Comparison of ENCODE assay signal across 15 mouse cellular contexts in genomic region chr6:48696830-48697554, GRCm38 (mm10). TPM values are rescaled to one million over a fixed set of nuclear protein-coding genes. Genes with fewer than 3 reads are reported as not detected.
DNase-seq lines count a peak whose midpoint lies in the region; ATAC-seq and TF ChIP-seq lines count a peak whose summit lies in the region.
"Had no signal": no experiment of that assay in that cellular context is flagged by ENCODE, and none has a peak within 500 bp of the region (broad histone marks: within the 10 kb centered on the region; RNA-seq: fewer than 3 reads in every experiment).

No protein-coding gene starts in this region.

- no peaks in the 10 kb centered on the region for H3K27me3 ChIP-seq in heart, embryonic 15.5 days
- no peaks in the 10 kb centered on the region for H3K27me3 ChIP-seq in liver, postnatal 0 days (ENCODE audit: insufficient read depth, low read length)
- H3K27me3 ChIP-seq: forebrain, embryonic 15.5 days; liver, embryonic 13.5 days; neural tube, embryonic 15.5 days had no signal

- no peak for TF ChIP-seq EP300 in liver, postnatal 0 days (IDR thresholded peaks at IDR 0.05; ENCODE audit: low read depth)

- no peaks in the 10 kb centered on the region for H3K9me3 ChIP-seq in heart, embryonic 15.5 days (replicated peaks)
- H3K9me3 ChIP-seq in liver, postnatal 0 days (ENCODE audit: low read length): no peaks in the 10 kb centered on the region
- H3K9me3 ChIP-seq: forebrain, embryonic 15.5 days; liver, embryonic 13.5 days; neural tube, embryonic 15.5 days had no signal

- H3K4me1 ChIP-seq in heart, embryonic 15.5 days (replicated peaks): no peaks in the 10 kb centered on the region
- H3K4me1 ChIP-seq in liver, postnatal 0 days (ENCODE audit: insufficient read depth): peaks cover 14% of the 10 kb centered on the region; the same call in 1 of the 2 replicates
- H3K4me1 ChIP-seq: forebrain, embryonic 15.5 days; liver, embryonic 13.5 days; neural tube, embryonic 15.5 days had no signal

- H3K36me3 ChIP-seq in heart, embryonic 15.5 days: no peaks in the 10 kb centered on the region
- no peaks in the 10 kb centered on the region for H3K36me3 ChIP-seq in liver, postnatal 0 days (replicated peaks; ENCODE audit: insufficient read depth, low read length)
- H3K36me3 ChIP-seq: forebrain, embryonic 15.5 days; liver, embryonic 13.5 days; neural tube, embryonic 15.5 days had no signal

- no peak overlapping the region for H3K4me2 ChIP-seq in heart, embryonic 15.5 days
- no peak overlapping the region for H3K4me2 ChIP-seq in liver, postnatal 0 days (ENCODE audit: low read depth, low read length)
- H3K4me2 ChIP-seq: forebrain, embryonic 15.5 days; liver, embryonic 13.5 days; neural tube, embryonic 15.5 days had no signal

- H3K4me3 ChIP-seq in heart, embryonic 15.5 days: no peak overlapping the region
- no peak overlapping the region for H3K4me3 ChIP-seq in liver, postnatal 0 days (ENCODE audit: low read depth, low read length)
- H3K4me3 ChIP-seq: forebrain, embryonic 15.5 days; liver, embryonic 13.5 days; megakaryocyte, embryonic 14.5 days; neural tube, embryonic 15.5 days had no signal

- no peak for DNase-seq in heart, postnatal 4 days
- DNase-seq in liver, postnatal 0 days: peak; percentile 4
- no peak for DNase-seq in liver
- DNase-seq in induced T-regulatory cell, adult 2 months (ENCODE audit: low read depth): peak; percentile 82
- DNase-seq in yolk sac, embryonic 10.5 days (ENCODE audit: low spot score): no peak
- DNase-seq: cerebellum, adult 11-12 months; kidney, adult 11 months; liver, embryonic 13.5 days had no signal

- peak overlapping the region; percentile 45; the same call in 1 of the 2 replicates for H3K27ac ChIP-seq in heart, embryonic 15.5 days
- H3K27ac ChIP-seq in liver, postnatal 0 days (ENCODE audit: low read depth): peak overlapping the region; percentile 24; the same call in 1 of the 2 replicates
- H3K27ac ChIP-seq: forebrain, embryonic 15.5 days; liver, embryonic 13.5 days; neural tube, embryonic 15.5 days had no signal

- WGBS in heart, embryonic 15.5 days: 80% methylated on average over 4 of the region's 4 CpGs
- WGBS in liver, postnatal 0 days (ENCODE audit: insufficient replicate concordance): 83% methylated on average over 4 of the region's 4 CpGs

- no peak for TF ChIP-seq CTCF in liver, postnatal 0 days (IDR thresholded peaks at IDR 0.05; ENCODE audit: low read depth)

- ATAC-seq in heart, embryonic 15.5 days (replicated peaks; ENCODE audit: insufficient number of reproducible peaks, insufficient read depth, low FRiP score, low read depth): no peak
- ATAC-seq in liver, postnatal 0 days: no peak
- ATAC-seq in CD4-positive, CD25-positive, alpha-beta regulatory T cell, adult 4 months: peak; percentile 46
- ATAC-seq: forebrain, embryonic 15.5 days had no signal

- no peak overlapping the region for H3K9ac ChIP-seq in heart, embryonic 15.5 days
- H3K9ac ChIP-seq in liver, postnatal 0 days (replicated peaks): no peak overlapping the region
- H3K9ac ChIP-seq: forebrain, embryonic 15.5 days; liver, embryonic 13.5 days; neural tube, embryonic 15.5 days had no signal

RNA-seq across cellular contexts. Expression of gene Gimap6, which starts 11.0 kb away (rescaled TPM):
- 32.3 and 35.6 TPM in 2 replicates for polyA plus RNA-seq in heart, embryonic 15.5 days (2015; fragmentation: Nextera tagmentation; extraction: Ambion mirVana)
- 10 to 100 TPM; 62.2 to 64.7 TPM for total RNA-seq in heart, postnatal 4 days (2021)
- polyA plus RNA-seq in liver, postnatal 0 days (2015; fragmentation: Nextera tagmentation; extraction: Ambion mirVana): 12.2 and 12.5 TPM in 2 replicates
- polyA plus RNA-seq in CD4-positive, CD25-positive, alpha-beta regulatory T cell, adult 4 months (2017; shearing (Covaris generic)): 1,000 to 10,000 TPM; 1,247 to 1,551 TPM

RNA-seq across cellular contexts. Expression of gene Gimap4, which starts 12.6 kb away (rescaled TPM):
- 23.5 and 27.1 TPM in 2 replicates for polyA plus RNA-seq in heart, embryonic 15.5 days (2015; fragmentation: Nextera tagmentation; extraction: Ambion mirVana)
- 10 to 100 TPM; 41.2 to 50.1 TPM for total RNA-seq in heart, postnatal 4 days (2021)
- 13.5 and 14.5 TPM in 2 replicates for polyA plus RNA-seq in liver, postnatal 0 days (2015; fragmentation: Nextera tagmentation; extraction: Ambion mirVana)
- 1,000 to 10,000 TPM; 1,771 to 1,850 TPM for polyA plus RNA-seq in CD4-positive, CD25-positive, alpha-beta regulatory T cell, adult 4 months (2017; shearing (Covaris generic))

RNA-seq across cellular contexts. Expression of gene Gimap9, which starts 21.1 kb away (rescaled TPM):
- 7.9 and 10.3 TPM in 2 replicates for polyA plus RNA-seq in heart, embryonic 15.5 days (2015; fragmentation: Nextera tagmentation; extraction: Ambion mirVana)
- 1 to 10 TPM; 6.7 to 7.0 TPM for total RNA-seq in heart, postnatal 4 days (2021)
- 10.2 and 10.9 TPM in 2 replicates for polyA plus RNA-seq in liver, postnatal 0 days (2015; fragmentation: Nextera tagmentation; extraction: Ambion mirVana)
- polyA plus RNA-seq in CD4-positive, CD25-positive, alpha-beta regulatory T cell, adult 4 months (2017; shearing (Covaris generic)): 100 to 1,000 TPM; 302 to 342 TPM

RNA-seq across cellular contexts. Expression of gene Gm28053, which starts 21.4 kb away (rescaled TPM):
- polyA plus RNA-seq in heart, embryonic 15.5 days (2015; fragmentation: Nextera tagmentation; extraction: Ambion mirVana): 3.3 and 4.6 TPM in 2 replicates
- total RNA-seq in heart, postnatal 4 days (2021): 1 to 10 TPM; 7.1 to 7.2 TPM
- polyA plus RNA-seq in liver, postnatal 0 days (2015; fragmentation: Nextera tagmentation; extraction: Ambion mirVana): 1.1 TPM in 1 of 2 replicates, not detected in the other
- 10 to 100 TPM; 62.5 to 69.5 TPM for polyA plus RNA-seq in CD4-positive, CD25-positive, alpha-beta regulatory T cell, adult 4 months (2017; shearing (Covaris generic))
- polyA plus RNA-seq: forebrain, embryonic 15.5 days; neural tube, embryonic 15.5 days had no signal

RNA-seq across cellular contexts. Expression of gene Gimap7, which starts 21.4 kb away (rescaled TPM):
- 0.23 and 0.27 TPM in 2 replicates for polyA plus RNA-seq in heart, embryonic 15.5 days (2015; fragmentation: Nextera tagmentation; extraction: Ambion mirVana)
- total RNA-seq in heart, postnatal 4 days (2021): not detected
- polyA plus RNA-seq in liver, postnatal 0 days (2015; fragmentation: Nextera tagmentation; extraction: Ambion mirVana): 0.59 and 0.65 TPM in 2 replicates
- 100 to 1,000 TPM; 600 to 617 TPM for polyA plus RNA-seq in CD4-positive, CD25-positive, alpha-beta regulatory T cell, adult 4 months (2017; shearing (Covaris generic))
- total RNA-seq: gastrocnemius, adult 8-10 months had no signal
- polyA plus RNA-seq: cortical plate, adult 2 months; forebrain, embryonic 15.5 days; neural tube, embryonic 15.5 days had no signal

Comparison
In these comparisons a context has a peak if more than half of its experiments do, and no peak if none do; other contexts are left out.
1. DNase-seq: peak in liver, postnatal 0 days (single experiment) and induced T-regulatory cell, adult 2 months (single experiment); none in heart, postnatal 4 days (single experiment), liver (single experiment) and yolk sac, embryonic 10.5 days (single experiment).
2. RNA of gene Gimap6, which starts 11.0 kb away (polyA plus RNA-seq): 1,247 to 1,551 TPM in CD4-positive, CD25-positive, alpha-beta regulatory T cell, adult 4 months; 32.3 to 35.6 TPM in heart, embryonic 15.5 days and 12.2 to 12.5 TPM in liver, postnatal 0 days; every median in the first group is over 10 times any median in the second.
3. RNA of gene Gimap4, which starts 12.6 kb away (polyA plus RNA-seq): 1,771 to 1,850 TPM in CD4-positive, CD25-positive, alpha-beta regulatory T cell, adult 4 months; 23.5 to 27.1 TPM in heart, embryonic 15.5 days and 13.5 to 14.5 TPM in liver, postnatal 0 days; every median in the first group is over 10 times any median in the second.
4. RNA of gene Gimap9, which starts 21.1 kb away (polyA plus RNA-seq): 302 to 342 TPM in CD4-positive, CD25-positive, alpha-beta regulatory T cell, adult 4 months; 10.2 to 10.9 TPM in liver, postnatal 0 days and 7.9 to 10.3 TPM in heart, embryonic 15.5 days; every median in the first group is over 10 times any median in the second.